Mouse (Mus musculus) liver, embryonic 14.5 days (tissue): ENCODE results near the gene Tufm.

Experiments used
- CTCF ChIP-seq: IDR thresholded peaks from 2 replicates; pipeline ENCODE4 v1.5.1; 2016; ENCODE audit warnings: antibody characterized with exemption, low read depth, control low read depth
- EP300 ChIP-seq: IDR thresholded peaks from 2 replicates; pipeline ENCODE4 v1.6.1; 2016; ENCODE audit warnings: antibody characterized with exemption, low read depth

DNA sequence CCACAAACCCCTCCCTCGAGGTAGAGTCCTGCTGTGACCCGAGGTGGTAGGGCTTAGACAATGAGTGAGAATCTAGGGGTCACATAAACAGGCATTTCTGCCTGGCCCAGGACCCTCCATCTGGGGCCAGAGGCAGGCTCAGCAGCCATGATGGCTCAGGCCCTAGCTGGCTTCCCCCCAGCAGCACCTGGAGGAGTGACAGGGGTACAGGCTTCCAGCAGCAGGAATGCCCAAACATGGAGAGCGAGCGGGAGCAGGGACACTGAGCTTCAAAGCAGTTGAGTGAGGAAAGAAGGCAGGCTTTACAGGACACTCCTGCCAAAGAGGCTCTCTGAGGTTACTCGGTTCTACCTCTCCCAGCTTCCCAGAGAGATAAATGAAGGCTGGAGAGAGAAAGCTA lies 22.3 kb upstream of the Tufm start:
- no peak for TF ChIP-seq CTCF
- TF ChIP-seq EP300, result no peak
